Mouse (Mus musculus) ovary, postnatal 14 days (tissue): ENCODE measurements around the gene Lrcol1.

Experiments
- DNase-seq: peaks from one replicate; pipeline ENCODE4 v3.0.0; 2022; ENCODE audit warnings: low spot score

Gene Lrcol1

GRCm38 (mm10) chr5:110386371-110387330 is 42.1 kb downstream of the Lrcol1 start:
- peak; percentile 65 for DNase-seq

GRCm38 (mm10) chr5:110387332-110387731 is 42.8 kb downstream of the Lrcol1 start:
- DNase-seq, result no peak

DNA sequence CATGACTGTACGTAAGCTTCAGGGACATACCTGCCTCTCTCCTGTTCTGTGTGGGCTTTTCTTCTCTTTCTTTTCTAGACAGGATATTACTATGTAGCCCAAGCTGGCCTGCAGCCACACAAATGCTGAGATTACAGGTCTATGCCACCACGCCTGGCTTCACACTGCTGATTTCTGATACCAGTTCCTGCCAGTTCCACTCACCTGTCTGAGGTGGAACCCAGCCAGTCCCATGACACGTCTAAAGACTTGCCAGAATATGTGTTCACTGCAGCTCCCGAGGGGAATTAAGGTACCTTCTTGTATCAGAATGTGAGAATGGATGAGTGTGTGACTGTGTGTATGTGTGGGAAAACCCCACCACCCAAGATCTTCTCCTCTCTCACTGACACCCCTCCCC is 46.1 kb downstream of the Lrcol1 start:
- no peak for DNase-seq

GRCm38 (mm10) chr5:110392727-110393126 is 48.2 kb downstream of the Lrcol1 start:
- DNase-seq, result no peak

- no peak for DNase-seq
These were observed 50.6 kb downstream of the Lrcol1 start for GRCm38 (mm10) chr5:110395006-110395661.

- no peak for DNase-seq
These were observed 56.6 kb downstream of the Lrcol1 start for GRCm38 (mm10) chr5:110401101-110401500.

- DNase-seq, result no peak
These were observed 58.0 kb downstream of the Lrcol1 start for GRCm38 (mm10) chr5:110402557-110402956.

GRCm38 (mm10) chr5:110403931-110404330 is 59.4 kb downstream of the Lrcol1 start:
- DNase-seq, result no peak
